Mouse (Mus musculus) midbrain, postnatal 0 days (tissue): ENCODE data around the gene Nat10. TPM values are rescaled to one million over a fixed set of nuclear protein-coding genes. Genes with fewer than 3 reads are reported as not detected.

Experiments used
- ATAC-seq: fragments of 200-750 bp; cut with Nextera tagmentation; 2 replicates; pipeline ENCODE4 v1.8.0; 2017; ENCODE audit warnings: moderate number of reproducible peaks, mild to moderate bottlenecking, moderate TSS enrichment, moderate library complexity; ENCODE audit not compliant: low FRiP score
- DNase-seq: peaks from one replicate; pipeline ENCODE4 v3.0.0-alpha.2; 2015; ENCODE audit warnings: low spot score
- H3K27ac ChIP-seq: fragments of 300-500 bp; sonication (generic); 2 replicates; pipeline ENCODE4 v1.5.1; 2014; ENCODE audit warnings: low read depth, mild to moderate bottlenecking, low read length, mixed read lengths
- H3K27me3 ChIP-seq: fragments of 300-500 bp; sonication (generic); 2 replicates; pipeline ENCODE4 v1.6.1; 2014; ENCODE audit warnings: low read length, control low read depth, mixed read lengths; ENCODE audit not compliant: insufficient read depth
- H3K36me3 ChIP-seq: fragments of 300-500 bp; sonication (generic); 2 replicates; pipeline ENCODE4 v1.6.1; 2014; ENCODE audit warnings: low read length, control low read depth, mixed read lengths; ENCODE audit not compliant: insufficient read depth
- H3K4me1 ChIP-seq: fragments of 300-500 bp; sonication (generic); 2 replicates; pipeline ENCODE4 v1.6.1; 2014; ENCODE audit warnings: mild to moderate bottlenecking, control low read depth, antibody characterized with exemption, low read length, mixed read lengths; ENCODE audit not compliant: insufficient read depth
- H3K4me2 ChIP-seq: fragments of 300-500 bp; sonication (generic); 2 replicates; pipeline ENCODE4 v1.6.1; 2014; ENCODE audit warnings: low read depth, mild to moderate bottlenecking, low read length, mixed read lengths; ENCODE audit not compliant: poor library complexity, severe bottlenecking
- H3K4me3 ChIP-seq: fragments of 300-500 bp; sonication (generic); 2 replicates; pipeline ENCODE4 v1.5.1; 2014; ENCODE audit warnings: low read depth, mild to moderate bottlenecking, low read length, moderate library complexity
- H3K9ac ChIP-seq: fragments of 300-500 bp; sonication (generic); replicated peaks from 2 replicates; pipeline ENCODE4 v1.6.1; 2014; ENCODE audit warnings: mild to moderate bottlenecking, low read length, moderate library complexity, mixed read lengths; ENCODE audit not compliant: poor library complexity, severe bottlenecking
- H3K9me3 ChIP-seq: fragments of 300-500 bp; sonication (generic); 2 replicates; pipeline ENCODE4 v1.6.1; 2016; ENCODE audit warnings: low read length, control low read depth
- CTCF ChIP-seq: IDR thresholded peaks from 2 replicates; pipeline ENCODE4 v1.5.1; 2016; ENCODE audit warnings: antibody characterized with exemption, mild to moderate bottlenecking
- WGBS: fragments of 180-500 bp; shearing (Covaris S2); extraction: QIAGEN DNeasy Blood & Tissue Kit; methylation state at CpG from one replicate; pipeline ENCODE4 v1.1.7; 2014; 5-methylcytosine and 5-hydroxymethylcytosine counted together
- polyA plus RNA-seq: library from polyadenylated mRNA; unstranded; fragments of >200 nt; fragmentation: Nextera tagmentation; extraction: Ambion mirVana; gene quantifications from 2 replicates; pipeline ENCODE4 v1.2.1, GENCODE M21; 2015
- total RNA-seq: library from RNA; depleted of rRNA; stranded (reverse); fragments of >200 nt; gene quantifications from 2 replicates; pipeline ENCODE4 v1.2.3, GENCODE M21; 2014

Gene Nat10
- total and polyA plus RNA-seq, 2 experiments from 2014 or later: 15.9 to 37.0 TPM

GRCm38 (mm10) chr2:103696177-103696576, 64.9 kb downstream of the Nat10 start:
- Histone ChIP-seq H3K4me1 (no peaks in the 10 kb centered on the region), H3K27ac (no peak overlapping the region), H3K4me2 (no peak overlapping the region), H3K9me3 (no peaks in the 10 kb centered on the region), H3K36me3 (no peaks in the 10 kb centered on the region), H3K27me3 (no peaks in the 10 kb centered on the region), H3K4me3 (no peak overlapping the region), H3K9ac (no peak overlapping the region)
- no peak for TF ChIP-seq CTCF
- no peak for DNase-seq
- no peak for ATAC-seq
- WGBS: 72% methylated on average over 3 of the region's 3 CpGs

- Histone ChIP-seq H3K36me3 (no peaks in the 10 kb centered on the region), H3K4me1 (peaks cover 4% of the 10 kb centered on the region; the same call in 1 of the 2 replicates), H3K4me3 (no peak overlapping the region), H3K27ac (no peak overlapping the region), H3K9ac (no peak overlapping the region), H3K9me3 (no peaks in the 10 kb centered on the region), H3K27me3 (no peaks in the 10 kb centered on the region), H3K4me2 (no peak overlapping the region)
- TF ChIP-seq CTCF: no peak
- WGBS: 84% methylated on average over 4 of the region's 4 CpGs
- DNase-seq: no peak
- ATAC-seq: no peak
Measured at GRCm38 (mm10) chr2:103694777-103695563, 66.1 kb downstream of the Nat10 start.

DNA sequence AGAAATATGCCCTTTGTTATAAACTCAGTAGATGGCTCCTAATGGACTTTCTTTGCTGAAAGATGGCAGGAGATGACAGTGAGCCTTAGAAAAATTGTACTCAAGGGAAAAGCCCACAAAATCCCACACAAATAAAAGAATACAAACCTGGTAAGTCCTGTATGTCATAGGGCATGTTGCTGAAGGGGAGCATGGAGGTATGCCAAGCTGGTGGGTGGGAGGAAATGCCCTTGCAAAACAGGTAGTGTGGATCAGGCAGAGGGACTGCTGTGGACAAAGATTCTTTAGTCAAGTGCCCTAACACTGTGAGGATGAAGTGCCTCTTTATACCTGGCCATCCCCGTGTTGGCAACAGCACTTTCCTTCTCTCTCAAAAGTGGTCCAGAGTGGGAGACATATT, 68.3 kb downstream of the Nat10 start:
- no peaks in the 10 kb centered on the region for H3K27me3 ChIP-seq
- WGBS: 96% methylated on average over 1 of the region's 1 CpGs
- H3K4me3 ChIP-seq: no peak overlapping the region
- no peak for TF ChIP-seq CTCF
- H3K9me3 ChIP-seq: no peaks in the 10 kb centered on the region
- H3K4me2 ChIP-seq: no peak overlapping the region
- H3K27ac ChIP-seq: no peak overlapping the region
- H3K9ac ChIP-seq: no peak overlapping the region
- DNase-seq: no peak
- H3K36me3 ChIP-seq: no peaks in the 10 kb centered on the region
- no peak for ATAC-seq
- H3K4me1 ChIP-seq: peaks cover 4% of the 10 kb centered on the region; the same call in 1 of the 2 replicates

DNA sequence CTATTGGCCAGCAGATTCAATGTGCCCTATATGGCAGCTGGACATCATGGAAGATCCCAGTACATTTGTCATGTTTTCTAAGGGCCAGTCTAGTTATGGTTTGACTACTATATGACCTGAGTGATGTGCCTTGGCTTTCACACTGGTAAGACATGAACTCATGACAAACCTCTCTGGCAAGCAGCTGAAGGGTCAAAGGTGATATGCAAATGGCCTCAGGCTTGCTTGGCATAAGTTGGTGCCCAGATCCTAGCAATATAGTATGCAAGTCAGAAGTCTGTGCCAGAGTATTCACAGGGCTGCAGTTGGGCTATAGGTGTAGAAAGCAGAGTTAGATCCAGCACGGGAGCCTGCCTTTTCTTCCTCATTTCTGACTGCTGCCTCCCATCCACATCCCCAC, 69.8 kb downstream of the Nat10 start:
- DNase-seq (no peak), ATAC-seq (no peak)
- Histone ChIP-seq H3K9me3 (no peaks in the 10 kb centered on the region), H3K36me3 (no peaks in the 10 kb centered on the region), H3K27ac (no peak overlapping the region), H3K4me2 (no peak overlapping the region), H3K4me1 (peaks cover 4% of the 10 kb centered on the region; the same call in 1 of the 2 replicates), H3K27me3 (no peaks in the 10 kb centered on the region), H3K4me3 (no peak overlapping the region), H3K9ac (no peak overlapping the region)
- TF ChIP-seq CTCF: no peak
- WGBS: 80% methylated on average over 1 of the region's 1 CpGs

GRCm38 (mm10) chr2:103690828-103691227, 70.2 kb downstream of the Nat10 start:
- H3K9ac ChIP-seq: no peak overlapping the region
- no peaks in the 10 kb centered on the region for H3K36me3 ChIP-seq
- H3K4me3 ChIP-seq: no peak overlapping the region
- TF ChIP-seq CTCF: no peak
- H3K4me1 ChIP-seq: peaks cover 4% of the 10 kb centered on the region; the same call in 1 of the 2 replicates
- H3K27ac ChIP-seq: no peak overlapping the region
- 30% methylated on average over 5 of the region's 5 CpGs for WGBS
- ATAC-seq: peak; percentile 11; the same call in 1 of the 2 replicates
- no peaks in the 10 kb centered on the region for H3K9me3 ChIP-seq
- no peak for DNase-seq
- no peaks in the 10 kb centered on the region for H3K27me3 ChIP-seq
- no peak overlapping the region for H3K4me2 ChIP-seq

DNA sequence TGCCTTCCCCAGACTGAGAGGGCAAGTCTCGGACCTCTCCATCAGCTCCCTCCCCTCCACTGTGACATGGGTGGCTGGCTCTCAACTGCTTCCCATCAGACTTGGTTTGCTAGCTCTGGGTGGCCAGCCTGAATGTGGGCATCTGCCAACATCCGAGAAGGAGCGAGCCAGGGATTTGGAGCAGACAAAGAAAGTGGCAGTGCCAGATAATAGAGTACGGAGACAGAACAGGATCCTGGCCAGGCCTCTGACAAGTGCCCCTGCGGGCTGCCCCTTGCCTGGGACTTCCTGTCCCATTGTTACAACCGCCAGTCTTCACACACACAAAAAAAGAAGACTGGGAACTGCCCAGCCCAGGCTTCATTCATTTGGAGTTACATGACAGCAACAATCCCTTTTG, 70.6 kb downstream of the Nat10 start:
- Histone ChIP-seq H3K4me2 (no peak overlapping the region), H3K9ac (no peak overlapping the region), H3K27me3 (no peaks in the 10 kb centered on the region), H3K4me1 (peaks cover 4% of the 10 kb centered on the region; the same call in 1 of the 2 replicates), H3K36me3 (no peaks in the 10 kb centered on the region), H3K9me3 (no peaks in the 10 kb centered on the region), H3K27ac (no peak overlapping the region), H3K4me3 (no peak overlapping the region)
- peak; percentile 92 for DNase-seq
- 21% methylated on average over 6 of the region's 6 CpGs for WGBS
- no peak for TF ChIP-seq CTCF
- peak; percentile 81 for ATAC-seq
